Mouse (Mus musculus) heart, adult 10 weeks (tissue): ENCODE data around the gene 1810043G02Rik. TPM values are rescaled to one million over a fixed set of nuclear protein-coding genes. Genes with fewer than 3 reads are reported as not detected.

Experiments used
- polyA plus RNA-seq: library from polyadenylated mRNA; stranded (reverse); fragments of 350-450 nt; fragmentation: Illumina TruSeq; extraction: RNeasy Lipid Tissue Mini Kit (QIAGEN cat#74804); gene quantifications from one replicate; pipeline ENCODE4 v1.2.3, GENCODE M21; 2014; ENCODE audit warnings: low read depth, low replicate concordance

The 1810043G02Rik gene
- 14.6 TPM for polyA plus RNA-seq

GRCm38 (mm10) chr10:77978351-77979350, at the start of gene 1810043G02Rik:
Gene 1810043G02Rik (plus strand): TSS chr10:77978524.

GRCm38 (mm10) chr10:77970481-77970880, 7.8 kb upstream of the 1810043G02Rik start, which contains the start of gene Trpm2:
Gene Trpm2 (minus strand): TSS chr10:77970563.

DNA sequence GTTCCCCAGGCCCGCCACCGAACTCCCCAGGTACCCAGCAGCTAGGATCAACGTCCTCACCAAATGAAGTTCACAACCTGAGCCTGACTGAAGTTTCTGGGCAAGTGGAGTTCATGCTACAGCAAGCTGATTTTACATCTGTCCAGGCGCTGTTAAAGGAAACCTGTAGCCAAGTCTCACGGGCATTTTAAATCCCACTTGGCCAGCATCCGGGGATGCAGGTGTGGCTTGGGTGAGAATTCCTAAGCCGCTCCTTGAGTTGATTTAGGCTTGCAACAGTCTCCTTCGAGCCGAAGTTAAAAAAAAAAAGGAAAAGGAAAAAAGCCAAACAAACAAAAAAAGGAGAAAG, 31.6 kb downstream of the 1810043G02Rik start, which contains the start of gene Pfkl:
Gene Pfkl, minus strand, starts transcription at position 139 of the 349 bp plus-strand sequence.

Other genes with a start within 250 kb of the 1810043G02Rik start
- not detected for gene Gm18596, start 235.9 kb upstream of the 1810043G02Rik start, polyA plus RNA-seq
- not detected for gene Gm9736, start 227.2 kb upstream of the 1810043G02Rik start, polyA plus RNA-seq
- gene Gm3233, start 218.8 kb upstream of the 1810043G02Rik start, polyA plus RNA-seq: not detected
- not detected for gene Gm3238, start 207.2 kb upstream of the 1810043G02Rik start, polyA plus RNA-seq
- gene Gm7138, start 201.6 kb upstream of the 1810043G02Rik start, polyA plus RNA-seq: not detected
- not detected for gene Gm3250, start 196.0 kb upstream of the 1810043G02Rik start, polyA plus RNA-seq
- not detected for gene Gm7137, start 190.3 kb upstream of the 1810043G02Rik start, polyA plus RNA-seq
- not detected for gene Gm9639, start 183.4 kb upstream of the 1810043G02Rik start, polyA plus RNA-seq
- not detected for gene Gm19668, start 179.4 kb upstream of the 1810043G02Rik start, polyA plus RNA-seq
- gene Gm9507, start 166.7 kb upstream of the 1810043G02Rik start, polyA plus RNA-seq: not detected
- not detected for gene Gm2696, start 163.8 kb upstream of the 1810043G02Rik start, polyA plus RNA-seq
- not detected for gene Krtap10-4, start 151.4 kb upstream of the 1810043G02Rik start, polyA plus RNA-seq
- not detected for gene Krtap10-10, start 142.6 kb upstream of the 1810043G02Rik start, polyA plus RNA-seq
- gene Gm36176, start 131.7 kb upstream of the 1810043G02Rik start, polyA plus RNA-seq: not detected
- not detected for gene Gm10318, start 125.7 kb upstream of the 1810043G02Rik start, polyA plus RNA-seq
- gene Gm3285, start 116.5 kb upstream of the 1810043G02Rik start, polyA plus RNA-seq: not detected
- gene Lrrc3, start 76.0 kb upstream of the 1810043G02Rik start, polyA plus RNA-seq: 0.13 TPM
- 0.55 TPM for gene Trpm2, start 8.0 kb upstream of the 1810043G02Rik start, polyA plus RNA-seq
- 73.9 TPM for gene Pfkl, start 31.6 kb downstream of the 1810043G02Rik start, polyA plus RNA-seq
- not detected for gene Dnmt3l, start 63.4 kb downstream of the 1810043G02Rik start, polyA plus RNA-seq
- not detected for gene Aire, start 65.1 kb downstream of the 1810043G02Rik start, polyA plus RNA-seq
- gene Icosl, start 90.8 kb downstream of the 1810043G02Rik start, polyA plus RNA-seq: 5.8 TPM
- 563 TPM for gene D10Jhu81e, start 191.3 kb downstream of the 1810043G02Rik start, polyA plus RNA-seq
- gene Pwp2, start 206.6 kb downstream of the 1810043G02Rik start, polyA plus RNA-seq: 12.1 TPM